Mouse (Mus musculus) brain, embryonic 14.5 days (tissue): Measurements from ENCODE around the gene Gxylt2. TPM values are rescaled to one million over a fixed set of nuclear protein-coding genes. Genes with fewer than 3 reads are reported as not detected.

Experiments used
- DNase-seq: peaks from one replicate; pipeline ENCODE4 v3.0.0-alpha.2; 2011; ENCODE audit warnings: low read depth
- CTCF ChIP-seq: fragments of 200-500 bp; IDR thresholded peaks from 2 replicates; pipeline ENCODE4 v1.5.1; 2012; ENCODE audit warnings: inconsistent platforms, mild to moderate bottlenecking, moderate library complexity, borderline replicate concordance; ENCODE audit not compliant: insufficient read depth, insufficient read length; ENCODE audit errors: extremely low read depth
- POLR2A ChIP-seq: fragments of 200-500 bp; IDR thresholded peaks from 2 replicates; pipeline ENCODE4 v1.6.1; 2012; ENCODE audit warnings: mild to moderate bottlenecking, inconsistent platforms, borderline replicate concordance; ENCODE audit not compliant: poor library complexity, insufficient read depth, insufficient read length, severe bottlenecking; ENCODE audit errors: extremely low read depth
- polyA plus RNA-seq: library from polyadenylated mRNA; depleted of rRNA; stranded (reverse); fragments of >200 nt; gene quantifications from 2 replicates; pipeline ENCODE4 v1.2.3, GENCODE M21; 2012

Gene Gxylt2
- polyA plus RNA-seq, 1 experiment: 3.2 TPM

- DNase-seq: peak; percentile 56
- TF ChIP-seq CTCF (no peak), POLR2A (no peak)
These were observed 3.8 kb upstream of the Gxylt2 start for GRCm38 (mm10) chr6:100700774-100701173.

GRCm38 (mm10) chr6:100704197-100704573 lies 349 bp upstream of the Gxylt2 start:
- no peak for DNase-seq
- no peak for TF ChIP-seq POLR2A
- TF ChIP-seq CTCF: no peak

DNA sequence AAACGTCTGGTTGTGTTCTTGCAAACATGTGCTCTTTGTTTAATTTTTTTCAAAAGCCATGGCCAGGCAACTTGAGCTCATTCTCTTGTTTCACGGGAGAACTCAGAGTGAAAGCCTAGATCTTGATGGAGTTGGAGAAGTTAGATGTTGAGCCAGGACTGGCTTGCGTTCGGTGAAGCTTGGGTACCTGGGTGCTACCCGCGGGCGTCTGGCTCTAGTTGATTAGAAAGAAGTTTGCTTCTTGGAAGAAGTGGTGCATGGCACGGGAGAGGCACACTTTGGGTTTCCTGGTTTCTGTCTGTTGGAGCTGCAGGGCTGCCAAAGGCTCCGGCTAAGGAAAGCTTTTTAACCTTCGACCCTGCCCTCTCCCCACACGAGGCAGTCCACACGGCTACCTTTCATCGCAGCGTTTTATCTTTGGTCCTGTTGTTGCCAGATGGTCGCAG lies 855 bp downstream of the Gxylt2 start:
- no peak for DNase-seq
- TF ChIP-seq CTCF (no peak), POLR2A (no peak)

- DNase-seq: no peak
- TF ChIP-seq POLR2A: no peak
- TF ChIP-seq CTCF: no peak
These were observed 2.3 kb downstream of the Gxylt2 start for GRCm38 (mm10) chr6:100706861-100707260.

DNA sequence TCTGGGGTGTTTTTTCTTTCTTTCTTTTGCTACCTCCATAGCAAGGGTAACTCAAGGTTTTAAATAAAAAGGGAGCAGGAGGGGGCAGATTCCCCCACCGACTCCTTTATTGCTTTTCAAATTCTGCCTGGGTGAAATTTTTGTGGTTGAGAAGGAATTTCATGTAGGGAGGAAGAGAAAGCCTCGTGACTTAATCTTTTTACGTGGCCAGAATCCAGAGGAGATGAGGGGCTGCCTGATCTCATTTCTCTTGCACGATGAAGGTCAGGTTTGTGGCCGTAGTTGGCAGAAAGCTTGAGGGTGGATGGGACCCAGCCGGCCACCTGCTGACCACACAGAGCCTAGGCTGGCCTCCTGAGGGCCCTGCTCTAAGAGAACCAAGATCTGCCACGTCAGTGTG lies 3.0 kb downstream of the Gxylt2 start:
- TF ChIP-seq CTCF (no peak), POLR2A (no peak)
- no peak for DNase-seq

DNA sequence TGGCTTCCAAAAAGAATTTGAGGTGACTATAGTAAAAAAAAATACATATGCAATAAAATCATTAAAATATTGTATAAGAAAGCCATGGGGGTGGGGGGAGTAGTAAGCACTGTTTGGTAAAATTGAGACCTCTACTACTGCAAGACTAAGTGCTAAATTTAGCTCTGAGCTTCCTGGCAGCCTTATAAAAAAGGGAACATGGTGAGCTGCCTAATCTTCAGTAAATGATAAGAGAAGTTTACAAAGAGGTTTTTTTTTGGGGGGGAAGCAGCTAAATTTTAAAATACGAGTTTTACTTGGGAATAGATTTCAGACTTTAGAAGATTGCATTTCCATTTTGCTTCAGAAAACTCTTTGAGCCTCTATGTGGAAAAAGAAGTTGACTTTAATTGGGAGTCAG lies 3.7 kb downstream of the Gxylt2 start:
- no peak for DNase-seq
- TF ChIP-seq POLR2A (no peak), CTCF (no peak)

DNA sequence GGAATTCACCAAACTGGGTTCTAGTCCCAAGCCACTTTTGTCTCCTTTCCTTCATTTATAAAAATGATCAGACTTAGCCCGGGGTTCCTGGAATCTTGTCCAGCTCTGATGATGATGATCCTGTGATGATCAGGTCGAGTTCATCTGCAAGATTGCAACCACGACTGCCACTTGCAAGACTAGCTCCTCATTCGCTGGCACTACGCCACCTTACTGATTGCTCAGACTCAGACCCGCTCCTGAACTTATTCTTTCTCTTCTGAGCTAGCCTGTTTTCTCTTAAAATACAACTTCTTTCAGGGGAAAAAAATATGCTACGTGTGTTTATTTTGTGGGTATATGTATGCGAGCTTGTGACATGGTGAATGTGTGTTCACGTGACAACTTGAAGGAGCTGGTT lies 4.5 kb downstream of the Gxylt2 start:
- TF ChIP-seq CTCF (no peak), POLR2A (no peak)
- DNase-seq: no peak

DNA sequence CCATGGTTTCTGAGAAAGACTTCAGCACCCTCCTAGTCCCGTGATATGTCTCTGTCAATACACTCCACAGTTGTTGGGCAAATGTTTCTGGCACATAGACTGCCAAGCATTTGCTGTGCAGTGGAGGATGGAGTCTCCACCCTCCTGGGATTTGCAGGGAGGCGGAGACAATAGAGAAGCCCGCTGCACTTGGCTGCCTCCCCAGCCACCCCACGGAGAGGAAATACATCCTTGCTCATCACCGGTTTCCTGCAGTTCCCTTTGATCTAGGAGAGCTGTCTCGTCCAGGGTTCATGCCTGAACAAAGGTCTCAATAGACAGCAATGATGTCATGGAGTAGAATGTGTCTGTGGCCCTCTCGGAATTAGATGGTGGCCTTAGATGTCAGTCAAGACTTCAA lies 4.9 kb downstream of the Gxylt2 start:
- TF ChIP-seq POLR2A (no peak), CTCF (no peak)
- DNase-seq: peak; percentile 65

DNA sequence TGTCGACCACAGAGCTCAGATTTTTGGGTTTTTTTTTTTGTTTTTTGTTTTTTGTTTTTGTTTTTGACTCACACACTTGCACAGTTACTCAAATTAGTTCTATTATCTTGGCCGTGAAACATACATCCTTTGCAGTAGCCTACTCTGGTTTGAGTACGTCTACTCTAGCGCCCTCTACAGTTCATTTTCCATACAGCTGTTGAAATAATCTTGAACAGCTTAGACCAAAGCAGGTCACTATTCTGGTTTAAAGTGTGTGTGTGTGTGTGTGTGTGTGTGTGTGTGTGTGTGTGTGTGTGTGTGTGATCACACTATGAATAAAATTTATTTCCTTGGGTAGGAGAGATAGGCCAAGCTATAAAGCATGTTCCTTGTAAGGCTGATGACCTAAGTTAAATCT lies 5.6 kb downstream of the Gxylt2 start:
- no peak for DNase-seq
- no peak for TF ChIP-seq CTCF
- no peak for TF ChIP-seq POLR2A

- TF ChIP-seq CTCF (no peak), POLR2A (no peak)
- no peak for DNase-seq
These were observed 6.3 kb downstream of the Gxylt2 start for GRCm38 (mm10) chr6:100710866-100711265.

DNA sequence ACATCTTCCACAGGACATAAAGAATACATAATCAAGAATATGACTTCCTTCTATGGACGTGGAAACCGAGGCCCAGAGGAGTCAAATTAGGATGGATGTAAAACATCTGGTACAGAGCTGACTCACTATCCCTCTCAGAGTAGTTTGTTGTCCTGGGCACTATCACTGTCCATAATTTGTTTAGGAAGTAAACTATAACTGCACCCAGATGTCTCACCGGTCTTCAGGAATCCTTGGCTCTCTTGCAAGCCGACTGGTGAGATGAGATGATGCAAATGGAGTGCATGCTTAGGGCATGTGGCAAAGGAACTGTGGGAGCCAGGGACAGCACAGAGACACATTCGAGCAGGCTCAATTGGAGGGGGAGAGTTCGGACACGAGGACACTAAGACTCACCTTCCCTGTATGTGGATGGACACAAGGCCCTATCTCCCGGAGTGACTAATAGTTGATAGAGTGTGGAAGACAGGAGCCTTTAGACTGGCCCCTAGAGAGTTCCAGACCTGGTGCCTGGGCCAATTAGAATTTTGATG lies 10.8 kb downstream of the Gxylt2 start:
- TF ChIP-seq CTCF (no peak), POLR2A (no peak)
- no peak for DNase-seq

GRCm38 (mm10) chr6:100716152-100716551 lies 11.6 kb downstream of the Gxylt2 start:
- TF ChIP-seq CTCF (no peak), POLR2A (no peak)
- no peak for DNase-seq

GRCm38 (mm10) chr6:100716817-100717216 lies 12.3 kb downstream of the Gxylt2 start:
- no peak for DNase-seq
- TF ChIP-seq POLR2A: no peak
- no peak for TF ChIP-seq CTCF

DNA sequence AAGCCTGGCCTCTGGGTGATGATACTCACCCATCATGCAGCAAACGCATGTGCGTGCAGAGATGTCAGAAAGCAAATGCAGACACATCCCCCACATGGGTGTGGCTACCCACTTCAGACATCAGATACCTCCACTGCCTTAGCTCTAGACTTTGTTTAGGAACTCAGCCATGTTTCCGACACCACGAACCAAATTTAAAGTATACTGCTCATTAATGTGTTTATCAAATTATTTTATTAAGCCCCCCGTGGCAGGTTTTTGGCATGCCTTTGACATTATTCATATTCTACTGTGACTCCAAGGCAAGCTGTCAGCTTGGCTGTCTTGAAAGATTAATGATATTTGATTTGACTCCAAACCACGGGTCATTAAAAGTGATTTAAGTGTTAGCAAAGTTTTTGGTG lies 15.6 kb downstream of the Gxylt2 start:
- TF ChIP-seq CTCF (no peak), POLR2A (no peak)
- DNase-seq: no peak

DNA sequence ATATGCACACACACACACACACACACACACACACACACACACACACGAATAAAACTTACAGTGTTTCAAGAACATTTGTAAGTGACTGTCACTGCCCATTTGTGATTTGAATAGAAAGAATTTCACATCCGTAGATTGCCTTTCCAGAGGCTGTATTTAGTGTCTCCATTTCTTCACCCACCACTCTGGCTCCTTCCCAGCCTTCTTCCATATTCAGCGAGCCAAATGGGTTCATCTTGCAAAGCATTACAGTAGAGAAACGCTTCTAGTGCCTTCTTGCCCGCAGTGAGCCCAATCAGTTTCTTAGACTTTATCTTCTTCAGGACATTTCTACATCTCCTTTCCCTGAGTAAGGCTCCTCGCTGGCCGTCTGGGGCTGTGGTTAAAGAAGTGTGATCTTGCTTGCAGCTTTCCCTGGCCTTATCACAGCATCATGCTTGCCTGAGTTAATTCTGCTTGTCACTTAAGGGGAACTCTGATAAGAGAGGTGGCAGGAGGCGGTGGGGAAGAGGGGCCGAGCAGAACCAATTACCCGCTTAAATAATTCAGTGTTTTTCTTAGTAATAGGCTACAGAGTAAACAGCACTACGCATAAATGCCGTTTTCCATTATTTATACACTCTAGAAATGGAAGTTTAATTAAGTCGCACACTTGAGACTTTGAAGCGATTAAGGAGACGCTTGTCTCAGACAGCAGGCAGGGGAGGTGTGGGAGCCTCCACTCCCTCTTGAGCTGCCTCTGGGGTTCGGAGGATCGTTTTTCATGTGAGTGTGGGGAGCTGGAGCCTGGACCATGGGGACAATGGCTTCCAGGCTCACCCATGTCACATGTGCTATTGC lies 16.6 kb downstream of the Gxylt2 start:
- DNase-seq: peak; percentile 60

GRCm38 (mm10) chr6:100731996-100732375 lies 27.5 kb downstream of the Gxylt2 start:
- TF ChIP-seq CTCF (no peak), POLR2A (no peak)
- peak; percentile 75 for DNase-seq

More for the DNA sequence above, 16.6 kb downstream of the Gxylt2 start:
- no peak for TF ChIP-seq POLR2A
- no peak for TF ChIP-seq CTCF
